Mouse (Mus musculus) cerebellum, adult 2 months (tissue): ENCODE results near the gene Zc3h14.

ENCODE experiments used
- CTCF ChIP-seq: fragments of 200-500 bp; IDR thresholded peaks from 2 replicates; pipeline ENCODE4 v1.5.1; 2011; ENCODE audit warnings: low read depth, mild to moderate bottlenecking, control low read depth, low read length, moderate library complexity, borderline replicate concordance; ENCODE audit not compliant: insufficient read depth
- POLR2A ChIP-seq: fragments of 200-500 bp; IDR thresholded peaks from 2 replicates; pipeline ENCODE4 v1.6.1; 2011; ENCODE audit warnings: low read length, control low read depth, borderline replicate concordance; ENCODE audit not compliant: insufficient read depth

- TF ChIP-seq CTCF (no peak), POLR2A (no peak)
These were observed 49.1 kb downstream of the Zc3h14 start for GRCm38 (mm10) chr12:98795731-98796318.
